Comparison of ENCODE assay signal across 10 mouse cellular contexts in genomic region chr13:48273451-48274069, GRCm38 (mm10). TPM values are rescaled to one million over a fixed set of nuclear protein-coding genes. Genes with fewer than 3 reads are reported as not detected.
DNase-seq lines count a peak whose midpoint lies in the region; ATAC-seq and TF ChIP-seq lines count a peak whose summit lies in the region.
"Had no signal": no experiment of that assay in that cellular context is flagged by ENCODE, and none has a peak within 500 bp of the region (broad histone marks: within the 10 kb centered on the region; RNA-seq: fewer than 3 reads in every experiment).

No protein-coding gene starts in this region.

- 5% methylated on average over 15 of the region's 15 CpGs for WGBS in forebrain, embryonic 10.5 days
- WGBS in liver, postnatal 0 days (ENCODE audit: insufficient replicate concordance): 6% methylated on average over 15 of the region's 15 CpGs

- H3K9me3 ChIP-seq in forebrain, embryonic 10.5 days: no peaks in the 10 kb centered on the region
- H3K9me3 ChIP-seq in liver, postnatal 0 days (ENCODE audit: low read length): no peaks in the 10 kb centered on the region

- no peaks in the 10 kb centered on the region for H3K27me3 ChIP-seq in forebrain, embryonic 10.5 days (ENCODE audit: poor library complexity, severe bottlenecking)
- H3K27me3 ChIP-seq in liver, postnatal 0 days (ENCODE audit: insufficient read depth, low read length): no peaks in the 10 kb centered on the region

- intact Hi-C loops in heart, postnatal 36 days (cut with DNase I): loop anchor here (1.0 to 5.0 kb wide), 4 partner anchors 36 to 925 kb away; no protein-coding TSS in a partner anchor

- peak overlapping the region; percentile 38 for H3K4me3 ChIP-seq in forebrain, embryonic 10.5 days
- peak overlapping the region; percentile 35; the same call in 1 of the 2 replicates for H3K4me3 ChIP-seq in layer of hippocampus, adult 2 months
- no peak overlapping the region for H3K4me3 ChIP-seq in liver, postnatal 0 days (ENCODE audit: low read depth, low read length)
- H3K4me3 ChIP-seq: myocyte had no signal

- peak; percentile 5 for DNase-seq in thymus, postnatal 4 days
- no peak for DNase-seq in thymus, adult 18-20 months
- DNase-seq in forebrain, embryonic 10.5 days (ENCODE audit: extremely low spot score, low spot score): peak; percentile 67
- peak; percentile 35 to 43 for DNase-seq in heart, postnatal 36 days
- peak; percentile 16 to 32 for DNase-seq in layer of hippocampus, adult 2 months (ENCODE audit: low spot score in 2 of 2)
- DNase-seq in liver, postnatal 0 days: peak; percentile 17
- DNase-seq in ovary, postnatal 14 days (ENCODE audit: low spot score): peak; percentile 25
- no peak for DNase-seq in spleen, postnatal 10 days (ENCODE audit: low spot score in 2 of 2)

- no peak overlapping the region for H3K9ac ChIP-seq in liver, postnatal 0 days (replicated peaks)

- TF ChIP-seq CTCF in layer of hippocampus, adult 2 months (conservative IDR thresholded peaks at IDR 0.05): peak; percentile 91
- peak; percentile 65 for TF ChIP-seq CTCF in liver, postnatal 0 days (IDR thresholded peaks at IDR 0.05; ENCODE audit: low read depth)

- TF ChIP-seq EP300 in liver, postnatal 0 days (IDR thresholded peaks at IDR 0.05; ENCODE audit: low read depth): no peak

- no peak for ATAC-seq in liver, postnatal 0 days

- H3K4me1 ChIP-seq in forebrain, embryonic 10.5 days: peaks cover 38% of the 10 kb centered on the region
- H3K4me1 ChIP-seq in liver, postnatal 0 days (ENCODE audit: insufficient read depth): no peaks in the 10 kb centered on the region

- H3K36me3 ChIP-seq in forebrain, embryonic 10.5 days (replicated peaks): no peaks in the 10 kb centered on the region
- H3K36me3 ChIP-seq in liver, postnatal 0 days (replicated peaks; ENCODE audit: insufficient read depth, low read length): no peaks in the 10 kb centered on the region

- H3K27ac ChIP-seq in forebrain, embryonic 10.5 days: peak overlapping the region; percentile 87
- no peak overlapping the region for H3K27ac ChIP-seq in layer of hippocampus, adult 2 months
- H3K27ac ChIP-seq in liver, postnatal 0 days (ENCODE audit: low read depth): no peak overlapping the region

- 0 out of 2 replicates have a peak overlapping the region, but pooled peaks have one; percentile 13 for H3K4me2 ChIP-seq in liver, postnatal 0 days (ENCODE audit: low read depth, low read length)

RNA-seq across cellular contexts. Expression of gene Id4, which starts 12.5 kb away (rescaled TPM):
- polyA plus RNA-seq in forebrain, embryonic 10.5 days (2016; fragmentation: Nextera tagmentation; extraction: Ambion mirVana): 80.5 and 101 TPM in 2 replicates
- 1 to 10 TPM in 1 of 2 experiments, under 1 TPM in 1; 0.98 to 1.6 TPM for total RNA-seq in heart, postnatal 36 days (2021)
- total RNA-seq in layer of hippocampus, adult 2 months (2021): 10 to 100 TPM; 48.8 to 53.5 TPM
- 0.47 and 0.71 TPM in 2 replicates for polyA plus RNA-seq in liver, postnatal 0 days (2015; fragmentation: Nextera tagmentation; extraction: Ambion mirVana)
- total RNA-seq: MEL had no signal

Comparison
In these comparisons a context has a peak if more than half of its experiments do, and no peak if none do; other contexts are left out.
1. DNase-seq: peak in thymus, postnatal 4 days (single experiment), forebrain, embryonic 10.5 days (single experiment), heart, postnatal 36 days (2 of 2), layer of hippocampus, adult 2 months (2 of 2), liver, postnatal 0 days (single experiment) and ovary, postnatal 14 days (single experiment); none in thymus, adult 18-20 months (0 of 2) and spleen, postnatal 10 days (0 of 2).
2. RNA of gene Id4, which starts 12.5 kb away (total RNA-seq): 48.8 to 53.5 TPM in layer of hippocampus, adult 2 months; 0.98 to 1.6 TPM in heart, postnatal 36 days; every median in the first group is over 10 times any median in the second.